Mouse (Mus musculus) megakaryocyte, embryonic 14.5 days (primary cell): ENCODE measurements around the gene Ears2.

Source experiments
- FLI1 ChIP-seq: IDR thresholded peaks from 2 replicates; pipeline ENCODE4 v1.6.1; 2012; ENCODE audit warnings: low read length, inconsistent platforms, mixed read lengths
- GATA1 ChIP-seq: IDR thresholded peaks from 3 replicates; pipeline ENCODE4 v1.6.1; 2012; ENCODE audit warnings: mixed read lengths, low read length, inconsistent platforms, borderline replicate concordance

DNA sequence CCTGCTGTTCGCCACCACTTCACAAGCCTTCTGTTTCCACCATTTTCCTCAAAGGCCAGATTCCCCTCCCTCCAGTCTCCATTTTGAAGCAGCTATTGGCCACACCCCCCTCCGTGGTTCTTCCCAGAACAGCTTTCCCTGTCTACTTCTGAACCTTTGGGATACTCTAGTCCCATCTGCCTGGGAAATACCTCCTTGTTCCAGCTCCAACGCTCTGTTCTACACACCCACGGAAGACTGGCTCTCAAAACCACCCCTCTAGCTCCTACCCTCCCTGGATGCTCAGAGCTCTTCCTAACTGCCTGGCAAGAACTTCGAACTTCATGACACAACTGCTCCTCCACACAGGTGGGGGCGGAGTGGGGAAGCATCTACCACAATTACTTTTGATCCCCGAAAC is 48.1 kb downstream of the Ears2 start:
- TF ChIP-seq GATA1 (no peak), FLI1 (no peak)
